Mouse (Mus musculus): ENCODE data around the gene Malrd1.
A peak's percentile ranks its signal among the peaks of the same experiment; 100 is the strongest.
"Not testable (repeated sequence)": the region's sequence is repeated elsewhere in the genome, so short reads cannot be mapped to it uniquely, and the experiment has no call there.

The Malrd1 gene

GRCm38 (mm10) chr2:15526241-15526924, at the start of gene Malrd1:
TSS of gene Malrd1 (plus strand) at chr2:15526479.
- DNase-seq, result no peak

- DNase-seq, result no peak
Observed at GRCm38 (mm10) chr2:15538643-15539042, 12.4 kb downstream of the Malrd1 start.

- DNase-seq, result no peak
Observed at GRCm38 (mm10) chr2:15613327-15613948, 87.2 kb downstream of the Malrd1 start.

- no peak for DNase-seq
Observed at GRCm38 (mm10) chr2:15614026-15614425, 87.7 kb downstream of the Malrd1 start.

GRCm38 (mm10) chr2:15635761-15636160, 109.5 kb downstream of the Malrd1 start:
- DNase-seq, result no peak

- DNase-seq, result no peak
Observed at GRCm38 (mm10) chr2:15643864-15644263, 117.6 kb downstream of the Malrd1 start.

GRCm38 (mm10) chr2:15656388-15656787, 130.1 kb downstream of the Malrd1 start:
- DNase-seq, result no peak

- DNase-seq, result no peak
Observed at GRCm38 (mm10) chr2:15702977-15703376, 176.7 kb downstream of the Malrd1 start.

- DNase-seq, result no peak
Observed at GRCm38 (mm10) chr2:15740945-15741344, 214.7 kb downstream of the Malrd1 start.

- no peak for DNase-seq
Observed at GRCm38 (mm10) chr2:15744979-15745688, 218.9 kb downstream of the Malrd1 start.

GRCm38 (mm10) chr2:15784818-15785217, 258.5 kb downstream of the Malrd1 start:
- no peak for DNase-seq

- DNase-seq, result no peak
Observed at GRCm38 (mm10) chr2:15815724-15816123, 289.4 kb downstream of the Malrd1 start.

GRCm38 (mm10) chr2:15869380-15869779, 343.1 kb downstream of the Malrd1 start:
- DNase-seq, result peak; percentile 4

GRCm38 (mm10) chr2:15893418-15894120, 367.3 kb downstream of the Malrd1 start:
- DNase-seq, result no peak

- DNase-seq, result no peak
Observed at GRCm38 (mm10) chr2:15925432-15925831, 399.2 kb downstream of the Malrd1 start.

- DNase-seq, result no peak
Observed at GRCm38 (mm10) chr2:15926041-15926440, 399.8 kb downstream of the Malrd1 start.

GRCm38 (mm10) chr2:15931479-15931878, 405.2 kb downstream of the Malrd1 start:
- DNase-seq, result no peak

GRCm38 (mm10) chr2:15931924-15932323, 405.6 kb downstream of the Malrd1 start:
- no peak for DNase-seq

- DNase-seq, result no peak
Observed at GRCm38 (mm10) chr2:15932340-15932739, 406.1 kb downstream of the Malrd1 start.

GRCm38 (mm10) chr2:16002925-16003324, 476.6 kb downstream of the Malrd1 start:
- no peak for DNase-seq

- not testable (repeated sequence) for DNase-seq
Observed at GRCm38 (mm10) chr2:16017046-16017445, 490.8 kb downstream of the Malrd1 start.

- DNase-seq, result not testable (repeated sequence)
Observed at GRCm38 (mm10) chr2:16017719-16018118, 491.4 kb downstream of the Malrd1 start.

GRCm38 (mm10) chr2:16029752-16030151, 503.5 kb downstream of the Malrd1 start:
- peak; percentile 6 for DNase-seq

Data from kidney, postnatal 10 days (tissue).